Mouse (Mus musculus) liver, postnatal 0 days (tissue): ENCODE data around the gene Atxn7l3b.

Source experiments
- CTCF ChIP-seq: sonication (generic); IDR thresholded peaks from 2 replicates; pipeline ENCODE4 v1.5.1; 2016; ENCODE audit warnings: antibody characterized with exemption, low read depth
- EP300 ChIP-seq: IDR thresholded peaks from 2 replicates; pipeline ENCODE4 v1.6.1; 2016; ENCODE audit warnings: antibody characterized with exemption, low read depth, mild to moderate bottlenecking

- no peak for TF ChIP-seq CTCF
- no peak for TF ChIP-seq EP300
Measured at GRCm38 (mm10) chr10:112876655-112877393, 52.0 kb downstream of the Atxn7l3b start.
